Mouse (Mus musculus) mouse embryonic stem cell (cell line): ENCODE results near the gene Cdk19.
"Not testable (repeated sequence)": the region's sequence is repeated elsewhere in the genome, so short reads cannot be mapped to it uniquely, and the experiment has no call there.

Experiments
- in situ Hi-C, 2 experiments: fragments of 300-500 bp; cut with MboI; formaldehyde crosslinking; loops; 1 replicate in 1 of 2; 3 replicates in 1 of 2; pipeline ENCODE4 v1.14.3; 2019 to 2020; ENCODE audit warnings: low sequenced_read_pairs in 2 of 2, low pct_unique_long_range_greater_than_20kb in 1 of 2, mixed read lengths in 1 of 2; ENCODE audit not compliant: unreplicated experiment in 1 of 2

Gene Cdk19

GRCm38 (mm10) chr10:40526301-40526761 lies 187.0 kb downstream of the Cdk19 start:
- in situ Hi-C loops = loop anchor here in 1 of 2 experiments (10.0 kb wide), 1 partner anchor 152 kb away; no protein-coding TSS in a partner anchor

DNA sequence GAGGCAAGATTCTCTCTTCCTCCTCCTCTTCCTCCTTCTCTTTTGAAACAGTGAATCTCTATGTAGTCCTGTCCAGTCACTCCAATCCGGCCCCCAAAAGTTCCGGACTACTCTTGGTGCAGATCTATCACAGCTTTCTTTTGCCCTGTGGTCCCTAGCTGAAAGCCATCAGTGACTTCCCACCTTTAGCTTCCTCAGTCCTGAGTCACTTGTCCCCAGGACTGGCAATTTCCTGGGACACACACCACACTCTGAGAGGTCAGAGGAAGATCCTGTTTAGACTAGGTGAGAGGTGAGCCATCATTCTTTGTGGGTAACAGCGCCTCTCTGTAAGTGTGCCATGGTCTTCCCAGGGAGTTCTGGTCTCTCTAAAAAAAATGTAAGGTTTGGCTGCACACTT lies 187.6 kb downstream of the Cdk19 start:
- in situ Hi-C loops = loop anchor here in 1 of 2 experiments (10.0 kb wide), 1 partner anchor 152 kb away; no protein-coding TSS in a partner anchor

DNA sequence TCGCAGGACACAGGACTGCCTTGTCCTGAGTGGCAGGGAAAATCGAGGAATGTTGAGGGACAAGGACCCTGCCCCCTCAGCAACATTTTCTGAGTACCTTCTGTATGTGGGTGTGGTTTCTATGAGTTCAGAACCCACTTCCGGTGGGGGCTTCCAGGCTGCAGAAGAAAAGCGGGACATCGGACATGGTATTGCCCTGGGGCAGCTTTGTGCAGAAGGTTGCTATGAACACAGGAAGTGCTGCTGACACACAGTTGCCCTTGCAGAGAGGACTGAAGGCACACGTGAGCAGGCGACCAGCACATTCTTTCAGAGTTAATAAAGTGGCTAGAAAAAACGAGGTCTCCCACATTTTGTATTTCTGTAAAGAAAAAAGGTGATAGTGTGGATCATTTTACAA lies 188.2 kb downstream of the Cdk19 start:
- in situ Hi-C loops = loop anchor here in 1 of 2 experiments (10.0 kb wide), 1 partner anchor 153 kb away; no protein-coding TSS in a partner anchor

GRCm38 (mm10) chr10:40528668-40529067 lies 189.3 kb downstream of the Cdk19 start:
- in situ Hi-C loops = loop anchor here in 1 of 2 experiments (10.0 kb wide), 1 partner anchor 154 kb away; no protein-coding TSS in a partner anchor

DNA sequence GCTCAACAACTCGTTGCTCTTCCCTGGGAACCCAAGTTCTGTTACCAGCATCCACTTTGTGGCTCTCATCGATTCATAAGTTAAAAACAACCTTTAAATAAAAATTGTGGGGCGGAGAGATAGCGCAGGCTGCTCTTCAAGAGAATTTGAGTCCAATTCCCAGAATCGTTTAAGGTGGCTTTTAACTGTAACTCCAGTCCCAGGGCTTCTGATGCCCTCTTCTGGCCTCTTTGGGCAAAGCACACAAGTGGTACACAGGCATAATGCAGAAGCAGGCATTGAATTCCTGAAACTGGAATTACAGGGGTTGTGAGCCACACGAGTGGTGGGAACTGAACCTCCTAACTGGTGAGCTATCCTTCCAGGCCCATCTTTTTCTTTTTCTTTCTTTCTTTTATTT lies 190.3 kb downstream of the Cdk19 start:
- in situ Hi-C loops = loop anchor here in 1 of 2 experiments (10.0 kb wide), 1 partner anchor 155 kb away; no protein-coding TSS in a partner anchor

DNA sequence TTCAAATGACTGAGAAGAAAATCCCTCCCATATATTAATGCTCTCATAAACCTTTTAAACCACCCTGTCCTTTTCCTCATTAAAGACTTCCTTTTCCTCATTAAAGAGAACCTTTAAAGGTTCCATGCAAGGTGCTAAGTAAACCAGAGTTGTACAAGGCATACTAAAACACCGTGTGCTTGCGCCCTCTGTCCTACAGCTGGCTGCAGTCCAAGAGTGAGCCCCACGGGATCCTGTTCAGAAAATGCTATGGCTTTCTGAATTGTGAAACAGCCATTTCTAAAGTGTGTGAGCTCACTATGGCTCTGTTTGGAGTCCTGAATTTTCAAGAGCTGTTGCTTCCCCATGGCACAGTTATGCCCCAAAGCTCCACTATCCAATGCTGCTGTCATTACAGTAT lies 191.3 kb downstream of the Cdk19 start:
- in situ Hi-C loops = no loop called here

- in situ Hi-C loops = not testable (repeated sequence)
Measured at GRCm38 (mm10) chr10:40532586-40532985, 193.2 kb downstream of the Cdk19 start.
